Mouse (Mus musculus) kidney, adult 2 months (tissue): ENCODE measurements at regions not wholly inside any gene's neighbourhood (a gene's known extent, or its start where the extent isn't known, plus 50 kb on each side); places are given as distances from the start of the nearest gene placed in this dataset.
A peak's percentile ranks its signal among the peaks of the same experiment; 100 is the strongest.

ENCODE experiments used
- DNase-seq: peaks from one replicate; pipeline ENCODE4 v3.0.0; 2021
- H3K27ac ChIP-seq: fragments of 200-500 bp; 2 replicates; pipeline ENCODE4 v1.5.1; 2012; ENCODE audit warnings: low read depth, low read length, control low read depth, inconsistent platforms; ENCODE audit not compliant: insufficient read depth
- H3K27me3 ChIP-seq: fragments of 200-500 bp; replicated peaks from 2 replicates; pipeline ENCODE4 v1.6.1; 2012; ENCODE audit warnings: mild to moderate bottlenecking, moderate library complexity, low read length, inconsistent platforms; ENCODE audit not compliant: control insufficient read depth, insufficient read depth
- H3K36me3 ChIP-seq: fragments of 200-500 bp; 2 replicates; pipeline ENCODE4 v1.6.1; 2012; ENCODE audit warnings: mild to moderate bottlenecking, moderate library complexity, low read length, inconsistent platforms; ENCODE audit not compliant: control insufficient read depth, insufficient read depth
- H3K4me1 ChIP-seq: fragments of 200-500 bp; 2 replicates; pipeline ENCODE4 v1.6.1; 2011; ENCODE audit warnings: low read length; ENCODE audit not compliant: control insufficient read depth, insufficient read depth
- H3K4me3 ChIP-seq: fragments of 200-500 bp; 2 replicates; pipeline ENCODE4 v1.5.1; 2011; ENCODE audit warnings: mild to moderate bottlenecking, low read depth, low read length, control low read depth; ENCODE audit not compliant: insufficient read depth
- CTCF ChIP-seq: fragments of 200-500 bp; conservative IDR thresholded peaks from 2 replicates; pipeline ENCODE4 v1.5.1; 2011; ENCODE audit warnings: low read depth, mild to moderate bottlenecking, control low read depth, low read length, moderate library complexity, mixed read lengths; ENCODE audit not compliant: insufficient read depth, insufficient read length
- POLR2A ChIP-seq: fragments of 200-500 bp; IDR thresholded peaks from one replicate; pipeline ENCODE4 v1.6.1; 2011; ENCODE audit warnings: low read depth, low read length, control low read depth
- WGBS: fragments of 180-500 bp; shearing (Covaris S2); methylation state at CpG from one replicate; pipeline ENCODE4 v1.1.7; 2018; 5-methylcytosine and 5-hydroxymethylcytosine counted together

- WGBS = 81% methylated on average over 3 of the region's 3 CpGs
- no peak overlapping the region for H3K4me3 ChIP-seq
- H3K4me1 ChIP-seq = no peaks in the 10 kb centered on the region
- no peaks in the 10 kb centered on the region for H3K36me3 ChIP-seq
- no peak overlapping the region for H3K27ac ChIP-seq
- DNase-seq = no peak
- no peaks in the 10 kb centered on the region for H3K27me3 ChIP-seq
- TF ChIP-seq CTCF (no peak), POLR2A (no peak)
These were observed 779.5 kb downstream of the Cenpc1 start for GRCm38 (mm10) chr5:85285856-85286255.

GRCm38 (mm10) chr5:85248453-85248852, 816.9 kb downstream of the Cenpc1 start:
- Histone ChIP-seq H3K4me1 (no peaks in the 10 kb centered on the region), H3K36me3 (no peaks in the 10 kb centered on the region), H3K27ac (no peak overlapping the region), H3K4me3 (no peak overlapping the region), H3K27me3 (no peaks in the 10 kb centered on the region)
- no peak for TF ChIP-seq POLR2A
- no peak for TF ChIP-seq CTCF
- 59% methylated on average over 4 of the region's 4 CpGs for WGBS
- DNase-seq = no peak

GRCm38 (mm10) chr5:85240380-85240779, 823.2 kb upstream of the Epha5 start:
- Histone ChIP-seq H3K4me3 (no peak overlapping the region), H3K36me3 (no peaks in the 10 kb centered on the region), H3K27ac (no peak overlapping the region), H3K27me3 (no peaks in the 10 kb centered on the region), H3K4me1 (no peaks in the 10 kb centered on the region)
- TF ChIP-seq CTCF (no peak), POLR2A (no peak)
- DNase-seq = no peak

GRCm38 (mm10) chr5:85239509-85240031, 822.4 kb upstream of the Epha5 start:
- Histone ChIP-seq H3K36me3 (no peaks in the 10 kb centered on the region), H3K27me3 (no peaks in the 10 kb centered on the region), H3K4me3 (no peak overlapping the region), H3K27ac (no peak overlapping the region), H3K4me1 (no peaks in the 10 kb centered on the region)
- TF ChIP-seq POLR2A (no peak), CTCF (no peak)
- 64% methylated on average over 3 of the region's 3 CpGs for WGBS
- DNase-seq = peak; percentile 0
